Mouse (Mus musculus) lung, postnatal 0 days (tissue): ENCODE data around the gene Mstn.

Source experiments
- CTCF ChIP-seq: IDR thresholded peaks from 2 replicates; pipeline ENCODE4 v1.5.1; 2016; ENCODE audit warnings: antibody characterized with exemption, mild to moderate bottlenecking
- EP300 ChIP-seq: IDR thresholded peaks from 2 replicates; pipeline ENCODE4 v1.6.1; 2016; ENCODE audit warnings: antibody characterized with exemption, mild to moderate bottlenecking, control low read depth

- TF ChIP-seq CTCF: peak; percentile 81
- TF ChIP-seq EP300: no peak
These were observed 8.1 kb upstream of the Mstn start for GRCm38 (mm10) chr1:53053087-53054022.
